Mouse (Mus musculus) cerebellum, adult 8-10 months (tissue): Measurements from ENCODE around the gene Acsm1.

Source experiments
- DNase-seq: peaks from one replicate; pipeline ENCODE4 v3.0.0; 2022

Gene Acsm1

GRCm38 (mm10) chr7:119673465-119673864, 66.6 kb downstream of the Acsm1 start:
- peak; percentile 6 for DNase-seq

GRCm38 (mm10) chr7:119680107-119680506, 73.3 kb downstream of the Acsm1 start:
- no peak for DNase-seq

DNA sequence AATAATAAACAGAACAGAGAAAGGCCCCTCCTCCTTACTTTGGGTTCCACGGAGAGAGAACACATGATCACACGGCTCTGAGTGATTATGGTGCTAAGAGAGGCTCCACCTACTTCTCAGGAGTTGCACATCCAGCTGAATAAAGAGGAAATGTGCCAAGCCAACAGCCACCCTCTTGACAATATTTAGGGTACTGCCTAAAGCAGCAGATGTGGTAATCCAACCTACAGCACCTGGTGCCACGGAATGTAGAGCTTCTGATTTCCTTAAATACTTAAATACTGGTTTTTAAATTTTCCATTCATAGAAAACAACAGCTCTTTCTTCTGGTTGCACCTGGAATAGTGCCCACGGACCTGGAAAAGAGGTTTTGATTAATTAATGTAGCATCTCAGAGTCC, 75.9 kb downstream of the Acsm1 start:
- DNase-seq, result no peak

GRCm38 (mm10) chr7:119689726-119690125, 82.9 kb downstream of the Acsm1 start, which contains the start of gene Acsm4:
TSS of gene Acsm4 (plus strand) at chr7:119690026.
- DNase-seq, result no peak

- no peak for DNase-seq
Observed at GRCm38 (mm10) chr7:119692302-119692701, 85.5 kb downstream of the Acsm1 start.

GRCm38 (mm10) chr7:119694926-119695325, 88.1 kb downstream of the Acsm1 start:
- no peak for DNase-seq
